Mouse (Mus musculus): ENCODE data around the gene P3h3.

Gene P3h3

GRCm38 (mm10) chr6:124865766-124866362, 8.3 kb upstream of the P3h3 start:
- peak; percentile 68 to 74 for DNase-seq

GRCm38 (mm10) chr6:124863658-124864298, 6.2 kb upstream of the P3h3 start, which contains the start of gene Gpr162:
Gpr162 (minus strand) TSS chr6:124863983.
- peak; percentile 90 for DNase-seq

GRCm38 (mm10) chr6:124863125-124863657, 5.6 kb upstream of the P3h3 start:
- DNase-seq, result peak; percentile 69 to 79

GRCm38 (mm10) chr6:124862406-124863124, 5.0 kb upstream of the P3h3 start:
- DNase-seq, result peak; percentile 41 to 50

GRCm38 (mm10) chr6:124861802-124862201, 4.2 kb upstream of the P3h3 start:
- DNase-seq, result peak; percentile 53 to 55

- DNase-seq, result peak; percentile 63 to 64
These were observed 3.7 kb upstream of the P3h3 start for GRCm38 (mm10) chr6:124861266-124861665.

GRCm38 (mm10) chr6:124860511-124860910, 3.0 kb upstream of the P3h3 start:
- peak in 1 of 2 experiments; percentile 37 for DNase-seq

GRCm38 (mm10) chr6:124859725-124860124, 2.2 kb upstream of the P3h3 start:
- peak; percentile 97 to 98 for DNase-seq

GRCm38 (mm10) chr6:124858561-124859318, 1.2 kb upstream of the P3h3 start:
- peak in 1 of 2 experiments; percentile 25 for DNase-seq

- peak; percentile 35 to 48 for DNase-seq
These were observed 433 bp upstream of the P3h3 start for GRCm38 (mm10) chr6:124857840-124858530.

- peak; percentile 84 to 86 for DNase-seq
These were observed 1.2 kb downstream of the P3h3 start for GRCm38 (mm10) chr6:124856321-124856720.

GRCm38 (mm10) chr6:124854647-124855046, 2.9 kb downstream of the P3h3 start:
- DNase-seq, result no peak

- DNase-seq, result no peak
These were observed 7.0 kb downstream of the P3h3 start for GRCm38 (mm10) chr6:124850535-124850934.

GRCm38 (mm10) chr6:124847305-124847704, 10.2 kb downstream of the P3h3 start:
- peak; percentile 98 to 99 for DNase-seq

- peak; percentile 70 to 73 for DNase-seq
These were observed 17.0 kb downstream of the P3h3 start, which contains the start of gene Gnb3 for GRCm38 (mm10) chr6:124840241-124841167. Gnb3 (minus strand) TSS chr6:124840275.

GRCm38 (mm10) chr6:124839805-124840204, 17.7 kb downstream of the P3h3 start:
- peak; percentile 68 to 71 for DNase-seq

- no peak for DNase-seq
These were observed 21.1 kb downstream of the P3h3 start for GRCm38 (mm10) chr6:124836411-124836810.

- DNase-seq, result no peak
These were observed 22.0 kb downstream of the P3h3 start for GRCm38 (mm10) chr6:124835531-124835930.

- no peak for DNase-seq
These were observed 23.0 kb downstream of the P3h3 start for GRCm38 (mm10) chr6:124834512-124835081.

- no peak for DNase-seq
These were observed 25.9 kb downstream of the P3h3 start for GRCm38 (mm10) chr6:124831649-124832048.
